Mouse (Mus musculus) thymus, adult 2 months (tissue): ENCODE measurements around the gene Pml. TPM values are rescaled to one million over a fixed set of nuclear protein-coding genes. Genes with fewer than 3 reads are reported as not detected.

ENCODE experiments used
- DNase-seq: peaks from one replicate; pipeline ENCODE4 v3.0.0; 2021
- H3K27ac ChIP-seq: fragments of 200-500 bp; 2 replicates; pipeline ENCODE4 v1.5.1; 2012; ENCODE audit warnings: low read length, control low read depth; ENCODE audit not compliant: control insufficient read depth, insufficient read depth
- H3K27me3 ChIP-seq: fragments of 200-500 bp; 2 replicates; pipeline ENCODE4 v1.6.1; 2012; ENCODE audit warnings: mild to moderate bottlenecking, low read length, moderate library complexity, mixed read lengths; ENCODE audit not compliant: control insufficient read depth, insufficient read depth
- H3K36me3 ChIP-seq: fragments of 200-500 bp; 2 replicates; pipeline ENCODE4 v1.6.1; 2012; ENCODE audit warnings: mild to moderate bottlenecking, low read length, moderate library complexity; ENCODE audit not compliant: control insufficient read depth, insufficient read depth
- H3K4me1 ChIP-seq: fragments of 200-500 bp; replicated peaks from 2 replicates; pipeline ENCODE4 v1.6.1; 2012; ENCODE audit warnings: low read length; ENCODE audit not compliant: control insufficient read depth, insufficient read depth
- H3K4me3 ChIP-seq: fragments of 200-500 bp; 2 replicates; pipeline ENCODE4 v1.5.1; 2012; ENCODE audit warnings: mild to moderate bottlenecking, low read length, control low read depth, moderate library complexity; ENCODE audit not compliant: control insufficient read depth, insufficient read depth
- CTCF ChIP-seq: fragments of 200-500 bp; IDR thresholded peaks from 2 replicates; pipeline ENCODE4 v1.5.1; 2012; ENCODE audit warnings: mild to moderate bottlenecking, control low read depth, low read length, moderate library complexity, borderline replicate concordance; ENCODE audit not compliant: control insufficient read depth, poor library complexity, insufficient read depth; ENCODE audit errors: extremely low read depth
- POLR2A ChIP-seq: fragments of 200-500 bp; IDR thresholded peaks from 2 replicates; pipeline ENCODE4 v1.6.1; 2012; ENCODE audit warnings: mild to moderate bottlenecking, low read length, control low read depth, moderate library complexity; ENCODE audit not compliant: control insufficient read depth, poor library complexity, insufficient read depth; ENCODE audit errors: extremely low read depth
- WGBS: fragments of 180-500 bp; shearing (Covaris S2); methylation state at CpG from one replicate; pipeline ENCODE4 v1.1.7; 2018; 5-methylcytosine and 5-hydroxymethylcytosine counted together
- polyA plus RNA-seq: library from polyadenylated mRNA; depleted of rRNA; stranded (reverse); fragments of >200 nt; gene quantifications from 2 replicates; pipeline ENCODE4 v1.2.3, GENCODE M21; 2012

The Pml gene
- polyA plus RNA-seq, 1 experiment: 74.1 TPM

- Histone ChIP-seq H3K4me1 (peaks cover 15% of the 10 kb centered on the region), H3K27me3 (no peaks in the 10 kb centered on the region)
- WGBS: 43% methylated on average over 12 of the region's 12 CpGs
Measured at GRCm38 (mm10) chr9:58268384-58269313, 19.1 kb upstream of the Pml start.

GRCm38 (mm10) chr9:58267046-58267445 is 17.5 kb upstream of the Pml start:
- 82% methylated on average over 3 of the region's 3 CpGs for WGBS
- no peaks in the 10 kb centered on the region; the same call in 1 of the 2 replicates for H3K36me3 ChIP-seq
- DNase-seq: no peak
- no peak for TF ChIP-seq CTCF
- no peak for TF ChIP-seq POLR2A
- peak overlapping the region; percentile 8; the same call in 1 of the 2 replicates for H3K27ac ChIP-seq
- H3K4me1 ChIP-seq: peaks cover 15% of the 10 kb centered on the region
- no peaks in the 10 kb centered on the region for H3K27me3 ChIP-seq
- no peak overlapping the region for H3K4me3 ChIP-seq

More at GRCm38 (mm10) chr9:58268384-58269313, 19.1 kb upstream of the Pml start:
- no peak for TF ChIP-seq POLR2A
- DNase-seq: peak; percentile 73
- Histone ChIP-seq H3K36me3 (no peaks in the 10 kb centered on the region), H3K27ac (no peak overlapping the region), H3K4me3 (no peak overlapping the region)

GRCm38 (mm10) chr9:58266571-58267011 is 17.0 kb upstream of the Pml start:
- Histone ChIP-seq H3K36me3 (peaks cover 4% of the 10 kb centered on the region; the same call in 1 of the 2 replicates), H3K4me1 (peaks cover 12% of the 10 kb centered on the region), H3K27ac (peak overlapping the region; percentile 8; the same call in 1 of the 2 replicates), H3K27me3 (no peaks in the 10 kb centered on the region), H3K4me3 (no peak overlapping the region)
- 7% methylated on average over 4 of the region's 4 CpGs for WGBS
- no peak for TF ChIP-seq CTCF
- no peak for TF ChIP-seq POLR2A
- no peak for DNase-seq

- no peak overlapping the region for H3K4me3 ChIP-seq
- H3K27ac ChIP-seq: no peak overlapping the region
- no peak for TF ChIP-seq POLR2A
- H3K4me1 ChIP-seq: peaks cover 8% of the 10 kb centered on the region
- peaks cover 7% of the 10 kb centered on the region; the same call in 1 of the 2 replicates for H3K36me3 ChIP-seq
- 43% methylated on average over 3 of the region's 3 CpGs for WGBS
- DNase-seq: no peak
- no peaks in the 10 kb centered on the region for H3K27me3 ChIP-seq
Measured at GRCm38 (mm10) chr9:58265368-58265767, 15.8 kb upstream of the Pml start.

- WGBS: 96% methylated on average over 5 of the region's 5 CpGs
- peaks cover 9% of the 10 kb centered on the region; the same call in 1 of the 2 replicates for H3K36me3 ChIP-seq
- H3K4me3 ChIP-seq: no peak overlapping the region
Measured at GRCm38 (mm10) chr9:58262507-58262906, 12.9 kb upstream of the Pml start.

GRCm38 (mm10) chr9:58255704-58256685 is 6.4 kb upstream of the Pml start:
- WGBS: 60% methylated on average over 10 of the region's 10 CpGs
- DNase-seq: no peak
- H3K4me3 ChIP-seq: no peak overlapping the region
- no peaks in the 10 kb centered on the region for H3K27me3 ChIP-seq
- H3K4me1 ChIP-seq: peaks cover 26% of the 10 kb centered on the region
- TF ChIP-seq POLR2A (no peak), CTCF (no peak)
- no peak overlapping the region for H3K27ac ChIP-seq
- 0 out of 2 replicates have a peak, but pooled peaks cover 3% of the 10 kb centered on the region for H3K36me3 ChIP-seq

More at GRCm38 (mm10) chr9:58262507-58262906, 12.9 kb upstream of the Pml start:
- no peak overlapping the region; the same call in 1 of the 2 replicates for H3K27ac ChIP-seq
- TF ChIP-seq POLR2A (no peak), CTCF (no peak)
- no peak for DNase-seq
- no peaks in the 10 kb centered on the region for H3K27me3 ChIP-seq
- peaks cover 8% of the 10 kb centered on the region for H3K4me1 ChIP-seq
